Mouse (Mus musculus): ENCODE measurements at regions not wholly inside any gene's neighbourhood (a gene's known extent, or its start where the extent isn't known, plus 50 kb on each side); places are given as distances from the start of the nearest gene placed in this dataset.

DNA sequence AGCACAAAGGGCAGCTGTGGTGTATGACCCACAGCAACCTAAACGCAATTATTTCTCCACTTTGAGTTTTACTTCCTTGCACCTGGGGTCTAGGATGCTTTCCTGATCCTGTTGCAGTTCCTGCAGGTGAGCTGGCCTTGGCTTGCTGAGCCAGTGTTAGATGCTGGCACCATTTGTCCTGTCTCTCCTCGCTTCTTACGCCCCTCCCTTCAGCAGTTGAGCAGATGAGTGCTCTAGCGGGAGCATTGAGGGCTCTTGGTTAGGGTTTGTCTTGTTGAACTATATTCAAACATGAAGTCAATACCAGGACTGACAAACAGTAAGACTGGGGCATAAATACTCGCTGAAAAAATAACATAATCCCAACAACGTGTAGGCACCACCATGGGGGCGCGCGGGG lies 867.9 kb upstream of the Car8 start:
- no peak for TF ChIP-seq CTCF (IDR thresholded peaks at IDR 0.05; ENCODE audit: control insufficient read depth, insufficient read depth, insufficient replicate concordance, low read depth, low read length)
- TF ChIP-seq POLR2A (IDR thresholded peaks at IDR 0.05; ENCODE audit: control insufficient read depth, low read depth, low read length) = no peak

Measured in testis, adult 2 months (tissue).